Comparison of ENCODE assay signal across 28 mouse cellular contexts in the genomic region with DNA sequence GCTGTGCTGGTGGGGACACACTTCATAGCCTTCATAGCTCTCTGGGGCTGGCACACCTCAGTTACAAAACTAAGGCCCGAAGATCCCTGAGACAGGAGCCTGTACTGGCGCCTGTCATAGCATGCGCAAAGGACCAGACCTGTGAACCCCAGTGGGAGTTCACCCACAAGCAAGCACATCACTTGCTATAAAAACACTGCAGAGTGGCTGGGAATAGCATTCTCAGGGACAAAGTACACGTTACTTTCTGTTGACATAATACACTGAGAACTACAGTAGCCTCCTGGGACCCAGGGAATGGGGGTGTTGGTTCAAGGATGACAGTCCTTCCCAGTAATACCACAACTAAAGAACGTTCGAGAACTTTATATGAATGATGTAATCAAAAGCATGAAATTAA. TPM values are rescaled to one million over a fixed set of nuclear protein-coding genes. Genes with fewer than 3 reads are reported as not detected.
DNase-seq lines count a peak whose midpoint lies in the region; ATAC-seq and TF ChIP-seq lines count a peak whose summit lies in the region.
"Had no signal": no experiment of that assay in that cellular context is flagged by ENCODE, and none has a peak within 500 bp of the region (broad histone marks: within the 10 kb centered on the region; RNA-seq: fewer than 3 reads in every experiment).

No protein-coding gene starts in this region.

- DNase-seq in liver, result no peak
- DNase-seq in cerebellum, postnatal 4 days (ENCODE audit: low spot score in 2 of 2), result no peak
- DNase-seq: adrenal gland, adult 2 months; adrenal gland, postnatal 14 days; cerebellum, adult 11 months; cerebellum, adult 2 months; cerebellum, adult 9-11 months; cerebellum, postnatal 25 days; embryo, embryonic 11 days; gastrocnemius, postnatal 36 days; heart, adult 18-20 months; heart, postnatal 10 days; heart, postnatal 36 days had no signal

- H3K4me3 ChIP-seq in liver, embryonic 16.5 days (ENCODE audit: low read depth, low read length), result no peak overlapping the region
- no peak overlapping the region for H3K4me3 ChIP-seq in intestine, embryonic 15.5 days (replicated peaks)
- H3K4me3 ChIP-seq in intestine, postnatal 0 days (ENCODE audit: low read depth, low read length), result no peak overlapping the region
- no peak overlapping the region for H3K4me3 ChIP-seq in hindbrain, embryonic 13.5 days
- H3K4me3 ChIP-seq: embryonic facial prominence, embryonic 10.5 days; embryonic facial prominence, embryonic 13.5 days; erythroblast, embryonic 14.5 days; forebrain, embryonic 12.5 days; forebrain, embryonic 15.5 days; heart, embryonic 12.5 days; heart, embryonic 15.5 days; hindbrain, embryonic 10.5 days had no signal

- H3K36me3 ChIP-seq in liver, embryonic 16.5 days (ENCODE audit: control insufficient read depth, insufficient read depth), result no peaks in the 10 kb centered on the region
- no peaks in the 10 kb centered on the region for H3K36me3 ChIP-seq in intestine, embryonic 15.5 days
- H3K36me3 ChIP-seq in intestine, postnatal 0 days (ENCODE audit: control insufficient read depth, insufficient read depth), result no peaks in the 10 kb centered on the region
- H3K36me3 ChIP-seq in hindbrain, embryonic 13.5 days, result peaks cover 50% of the 10 kb centered on the region
- H3K36me3 ChIP-seq: forebrain, embryonic 15.5 days; heart, embryonic 12.5 days; heart, embryonic 15.5 days had no signal

- ATAC-seq in liver, embryonic 16.5 days (ENCODE audit: low read depth), result peak; percentile 72
- peak; percentile 81 for ATAC-seq in intestine, embryonic 15.5 days
- ATAC-seq in intestine, postnatal 0 days, result peak; percentile 74
- no peak for ATAC-seq in hindbrain, embryonic 13.5 days (ENCODE audit: low FRiP score)
- ATAC-seq: CD4-positive, CD25-positive, alpha-beta regulatory T cell, adult 4 months; forebrain, embryonic 15.5 days; hindbrain, postnatal 0 days had no signal

- WGBS in liver, embryonic 16.5 days (ENCODE audit: insufficient replicate concordance), result 51% methylated on average over 6 of the region's 6 CpGs
- WGBS in intestine, embryonic 15.5 days, result 56% methylated on average over 6 of the region's 6 CpGs
- 38% methylated on average over 6 of the region's 6 CpGs for WGBS in intestine, postnatal 0 days
- 87% methylated on average over 6 of the region's 6 CpGs for WGBS in hindbrain, embryonic 13.5 days

- H3K4me2 ChIP-seq in liver, embryonic 16.5 days (ENCODE audit: low read depth, low read length), result no peak overlapping the region
- no peak overlapping the region for H3K4me2 ChIP-seq in intestine, embryonic 15.5 days (replicated peaks)
- H3K4me2 ChIP-seq in intestine, postnatal 0 days (replicated peaks; ENCODE audit: low read depth), result 0 out of 2 replicates have a peak overlapping the region, but pooled peaks have one; percentile 4
- H3K4me2 ChIP-seq in hindbrain, embryonic 13.5 days, result no peak overlapping the region
- H3K4me2 ChIP-seq: embryonic facial prominence, embryonic 13.5 days; forebrain, embryonic 12.5 days; forebrain, embryonic 15.5 days; heart, embryonic 12.5 days; heart, embryonic 15.5 days; hindbrain, embryonic 14.5 days had no signal

- H3K9ac ChIP-seq in liver, embryonic 16.5 days (ENCODE audit: low read depth, low read length), result no peak overlapping the region
- no peak overlapping the region for H3K9ac ChIP-seq in intestine, embryonic 15.5 days
- H3K9ac ChIP-seq in intestine, postnatal 0 days (ENCODE audit: low read depth, low read length), result no peak overlapping the region
- H3K9ac ChIP-seq in hindbrain, embryonic 13.5 days, result no peak overlapping the region
- H3K9ac ChIP-seq: embryonic facial prominence, embryonic 13.5 days; forebrain, embryonic 12.5 days; forebrain, embryonic 15.5 days; heart, embryonic 12.5 days; heart, embryonic 15.5 days; hindbrain, embryonic 14.5 days had no signal

- no peak overlapping the region for H3K27ac ChIP-seq in liver, embryonic 16.5 days (ENCODE audit: low read length)
- no peak overlapping the region for H3K27ac ChIP-seq in intestine, embryonic 15.5 days
- H3K27ac ChIP-seq in intestine, postnatal 0 days (ENCODE audit: low read depth, low read length), result no peak overlapping the region
- H3K27ac ChIP-seq in hindbrain, embryonic 13.5 days, result no peak overlapping the region
- H3K27ac ChIP-seq: embryonic facial prominence, embryonic 10.5 days; embryonic facial prominence, embryonic 13.5 days; forebrain, embryonic 12.5 days; forebrain, embryonic 15.5 days; heart, embryonic 15.5 days; hindbrain, embryonic 10.5 days; hindbrain, embryonic 14.5 days; hindbrain, postnatal 0 days had no signal

- H3K27me3 ChIP-seq in liver, embryonic 16.5 days (ENCODE audit: control insufficient read depth, insufficient read depth, low read depth, low read length), result no peaks in the 10 kb centered on the region
- no peaks in the 10 kb centered on the region for H3K27me3 ChIP-seq in intestine, embryonic 15.5 days (replicated peaks)
- no peaks in the 10 kb centered on the region for H3K27me3 ChIP-seq in intestine, postnatal 0 days (replicated peaks; ENCODE audit: control insufficient read depth, insufficient read depth, low read length)
- H3K27me3 ChIP-seq in hindbrain, embryonic 13.5 days, result no peaks in the 10 kb centered on the region
- H3K27me3 ChIP-seq: embryonic facial prominence, embryonic 13.5 days; forebrain, embryonic 12.5 days; forebrain, embryonic 15.5 days had no signal

- H3K4me1 ChIP-seq in liver, embryonic 16.5 days (ENCODE audit: control insufficient read depth, low read depth, low read length), result no peaks in the 10 kb centered on the region; the same call in none of the 2 replicates
- 0 out of 2 replicates have a peak, but pooled peaks cover 6% of the 10 kb centered on the region for H3K4me1 ChIP-seq in intestine, embryonic 15.5 days (replicated peaks)
- no peaks in the 10 kb centered on the region for H3K4me1 ChIP-seq in intestine, postnatal 0 days (replicated peaks; ENCODE audit: control insufficient read depth, insufficient read depth, low read length)
- peaks cover 39% of the 10 kb centered on the region for H3K4me1 ChIP-seq in hindbrain, embryonic 13.5 days (replicated peaks)
- H3K4me1 ChIP-seq: heart, embryonic 15.5 days had no signal

- H3K9me3 ChIP-seq in liver, embryonic 16.5 days (replicated peaks; ENCODE audit: control insufficient read depth, low read length), result no peaks in the 10 kb centered on the region
- no peaks in the 10 kb centered on the region for H3K9me3 ChIP-seq in intestine, embryonic 15.5 days
- no peaks in the 10 kb centered on the region for H3K9me3 ChIP-seq in intestine, postnatal 0 days (ENCODE audit: control insufficient read depth)
- H3K9me3 ChIP-seq in hindbrain, embryonic 13.5 days, result no peaks in the 10 kb centered on the region
- H3K9me3 ChIP-seq: embryonic facial prominence, embryonic 10.5 days; embryonic facial prominence, embryonic 13.5 days; forebrain, embryonic 12.5 days; forebrain, embryonic 15.5 days; heart, embryonic 12.5 days; heart, embryonic 15.5 days; hindbrain, embryonic 10.5 days had no signal

- no peak for TF ChIP-seq CTCF in intestine, postnatal 0 days (IDR thresholded peaks at IDR 0.05; ENCODE audit: low read depth)

RNA-seq across cellular contexts. Expression of gene Scube3, which starts 11.2 kb away (rescaled TPM):
- 0.12 and 0.21 TPM in 2 replicates for polyA plus RNA-seq in liver, embryonic 16.5 days (2015; fragmentation: Nextera tagmentation; extraction: Ambion mirVana)
- polyA plus RNA-seq in intestine, embryonic 15.5 days (2015; fragmentation: Nextera tagmentation; extraction: Ambion mirVana), result 2.0 and 2.5 TPM in 2 replicates
- 0.57 and 0.60 TPM in 2 replicates for polyA plus RNA-seq in intestine, postnatal 0 days (2015; fragmentation: Nextera tagmentation; extraction: Ambion mirVana)
- 5.1 and 5.7 TPM in 2 replicates for polyA plus RNA-seq in hindbrain, embryonic 13.5 days (2015; fragmentation: Nextera tagmentation; extraction: Ambion mirVana)
- polyA plus RNA-seq: CD4-positive, CD25-positive, alpha-beta regulatory T cell, adult 4 months; erythroblast, embryonic 14.5 days had no signal

RNA-seq across cellular contexts. Expression of gene Zfp523, which starts 23.8 kb away (rescaled TPM):
- 6.2 TPM in 2 replicates for polyA plus RNA-seq in liver, embryonic 16.5 days (2015; fragmentation: Nextera tagmentation; extraction: Ambion mirVana)
- 25.7 and 28.1 TPM in 2 replicates for polyA plus RNA-seq in intestine, embryonic 15.5 days (2015; fragmentation: Nextera tagmentation; extraction: Ambion mirVana)
- polyA plus RNA-seq in intestine, postnatal 0 days (2015; fragmentation: Nextera tagmentation; extraction: Ambion mirVana), result 10.6 and 11.6 TPM in 2 replicates
- 40.2 and 41.6 TPM in 2 replicates for polyA plus RNA-seq in hindbrain, embryonic 13.5 days (2015; fragmentation: Nextera tagmentation; extraction: Ambion mirVana)

RNA-seq across cellular contexts. Expression of gene Def6, which starts 54.5 kb away (rescaled TPM):
- 7.2 and 8.2 TPM in 2 replicates for polyA plus RNA-seq in liver, embryonic 16.5 days (2015; fragmentation: Nextera tagmentation; extraction: Ambion mirVana)
- polyA plus RNA-seq in intestine, embryonic 15.5 days (2015; fragmentation: Nextera tagmentation; extraction: Ambion mirVana), result 3.4 and 4.3 TPM in 2 replicates
- polyA plus RNA-seq in intestine, postnatal 0 days (2015; fragmentation: Nextera tagmentation; extraction: Ambion mirVana), result 1.7 TPM in 2 replicates
- polyA plus RNA-seq in hindbrain, embryonic 13.5 days (2015; fragmentation: Nextera tagmentation; extraction: Ambion mirVana), result 5.8 and 6.6 TPM in 2 replicates
